Comparison of ENCODE assay signal across 22 mouse cellular contexts in genomic region chr15:93554203-93554851, GRCm38 (mm10). TPM values are rescaled to one million over a fixed set of nuclear protein-coding genes. Genes with fewer than 3 reads are reported as not detected.
DNase-seq lines count a peak whose midpoint lies in the region; ATAC-seq lines count a peak whose summit lies in the region.
"Had no signal": no experiment of that assay in that cellular context is flagged by ENCODE, and none has a peak within 500 bp of the region (broad histone marks: within the 10 kb centered on the region; RNA-seq: fewer than 3 reads in every experiment).

No protein-coding gene starts in this region.

- peak; percentile 95 for DNase-seq in heart, adult 11 months
- DNase-seq in heart, postnatal 36 days = no peak
- no peak for DNase-seq in lung, postnatal 25 days (ENCODE audit: low spot score)
- DNase-seq in heart, postnatal 14 days = peak; percentile 12 to 44
- DNase-seq: adrenal gland, adult 8-10 months; cerebellum, adult 8-10 months; gastrocnemius, postnatal 25 days; kidney, adult 2 months; kidney, postnatal 36 days; liver, postnatal 0 days; thymus, postnatal 36 days had no signal

- H3K27ac ChIP-seq in lung, embryonic 15.5 days = peak overlapping the region; percentile 35; the same call in 1 of the 2 replicates
- H3K27ac ChIP-seq in forebrain, embryonic 12.5 days = no peak overlapping the region
- H3K27ac ChIP-seq in forebrain, embryonic 13.5 days = no peak overlapping the region
- H3K27ac ChIP-seq in kidney, embryonic 16.5 days (ENCODE audit: low read length) = no peak overlapping the region
- H3K27ac ChIP-seq: embryonic facial prominence, embryonic 10.5 days; hindbrain, embryonic 12.5 days; limb, embryonic 15.5 days; midbrain, embryonic 15.5 days; neural tube, embryonic 15.5 days had no signal

- no peaks in the 10 kb centered on the region for H3K9me3 ChIP-seq in lung, embryonic 15.5 days
- H3K9me3 ChIP-seq in forebrain, embryonic 12.5 days = no peaks in the 10 kb centered on the region
- no peaks in the 10 kb centered on the region for H3K9me3 ChIP-seq in forebrain, embryonic 13.5 days (replicated peaks)
- H3K9me3 ChIP-seq in kidney, embryonic 16.5 days (ENCODE audit: low read length) = no peaks in the 10 kb centered on the region
- H3K9me3 ChIP-seq: embryonic facial prominence, embryonic 10.5 days; hindbrain, embryonic 12.5 days; limb, embryonic 15.5 days; midbrain, embryonic 15.5 days; neural tube, embryonic 15.5 days had no signal

- WGBS in lung, embryonic 15.5 days = 60% methylated on average over 12 of the region's 12 CpGs
- 85% methylated on average over 12 of the region's 12 CpGs for WGBS in forebrain, embryonic 12.5 days
- WGBS in forebrain, embryonic 13.5 days = 88% methylated on average over 12 of the region's 12 CpGs
- 77% methylated on average over 12 of the region's 12 CpGs for WGBS in kidney, embryonic 16.5 days

- H3K36me3 ChIP-seq in lung, embryonic 15.5 days = no peaks in the 10 kb centered on the region
- no peaks in the 10 kb centered on the region for H3K36me3 ChIP-seq in forebrain, embryonic 12.5 days (replicated peaks)
- no peaks in the 10 kb centered on the region for H3K36me3 ChIP-seq in forebrain, embryonic 13.5 days (ENCODE audit: poor library complexity, severe bottlenecking)
- H3K36me3 ChIP-seq in kidney, embryonic 16.5 days (ENCODE audit: insufficient read depth, low read length) = peaks cover 7% of the 10 kb centered on the region; the same call in 1 of the 2 replicates
- H3K36me3 ChIP-seq: hindbrain, embryonic 12.5 days; midbrain, embryonic 15.5 days; neural tube, embryonic 15.5 days had no signal

- peaks cover 13% of the 10 kb centered on the region for H3K4me1 ChIP-seq in lung, embryonic 15.5 days
- peaks cover 8% of the 10 kb centered on the region; the same call in 1 of the 2 replicates for H3K4me1 ChIP-seq in forebrain, embryonic 12.5 days
- H3K4me1 ChIP-seq in forebrain, embryonic 13.5 days = 0 out of 2 replicates have a peak, but pooled peaks cover 7% of the 10 kb centered on the region
- peaks cover 18% of the 10 kb centered on the region for H3K4me1 ChIP-seq in kidney, embryonic 16.5 days (ENCODE audit: insufficient read depth, low read length)

- no peak overlapping the region for H3K4me3 ChIP-seq in lung, embryonic 15.5 days
- no peak overlapping the region for H3K4me3 ChIP-seq in forebrain, embryonic 12.5 days (replicated peaks)
- H3K4me3 ChIP-seq in forebrain, embryonic 13.5 days = no peak overlapping the region
- no peak overlapping the region for H3K4me3 ChIP-seq in kidney, embryonic 16.5 days (ENCODE audit: low read length)
- H3K4me3 ChIP-seq: embryonic facial prominence, embryonic 10.5 days; hindbrain, embryonic 12.5 days; limb, embryonic 15.5 days; midbrain, embryonic 15.5 days; neural tube, embryonic 15.5 days had no signal

- peak; percentile 49; the same call in 1 of the 2 replicates for ATAC-seq in lung, embryonic 15.5 days (ENCODE audit: borderline replicate concordance, extremely low read depth, low FRiP score, low TSS enrichment)
- no peak for ATAC-seq in forebrain, embryonic 12.5 days (ENCODE audit: low FRiP score)
- no peak for ATAC-seq in forebrain, embryonic 13.5 days
- ATAC-seq in kidney, embryonic 16.5 days (ENCODE audit: low FRiP score, low TSS enrichment) = no peak
- ATAC-seq: forebrain, embryonic 14.5 days; liver, postnatal 0 days; midbrain, embryonic 15.5 days; Patski had no signal

- H3K4me2 ChIP-seq in lung, embryonic 15.5 days = no peak overlapping the region
- no peak overlapping the region for H3K4me2 ChIP-seq in forebrain, embryonic 12.5 days
- no peak overlapping the region for H3K4me2 ChIP-seq in forebrain, embryonic 13.5 days
- no peak overlapping the region for H3K4me2 ChIP-seq in kidney, embryonic 16.5 days (replicated peaks; ENCODE audit: low read depth, low read length)
- H3K4me2 ChIP-seq: hindbrain, embryonic 12.5 days; limb, embryonic 15.5 days; midbrain, embryonic 15.5 days; neural tube, embryonic 15.5 days had no signal

- no peaks in the 10 kb centered on the region for H3K27me3 ChIP-seq in lung, embryonic 15.5 days
- H3K27me3 ChIP-seq in forebrain, embryonic 12.5 days = no peaks in the 10 kb centered on the region
- no peaks in the 10 kb centered on the region for H3K27me3 ChIP-seq in forebrain, embryonic 13.5 days
- no peaks in the 10 kb centered on the region for H3K27me3 ChIP-seq in kidney, embryonic 16.5 days (ENCODE audit: insufficient read depth, low read length)
- H3K27me3 ChIP-seq: hindbrain, embryonic 12.5 days; limb, embryonic 15.5 days; midbrain, embryonic 15.5 days; neural tube, embryonic 15.5 days; Patski had no signal

- intact Hi-C loops in heart, postnatal 36 days (cut with DNase I) = loop anchor here (2.0 kb wide), 1 partner anchor 16 kb away; no protein-coding TSS in a partner anchor
- intact Hi-C loops in heart, postnatal 14 days (cut with DNase I) = no loop called here

- no peak overlapping the region for H3K9ac ChIP-seq in lung, embryonic 15.5 days
- no peak overlapping the region for H3K9ac ChIP-seq in forebrain, embryonic 12.5 days
- H3K9ac ChIP-seq in forebrain, embryonic 13.5 days = no peak overlapping the region
- H3K9ac ChIP-seq in kidney, embryonic 16.5 days (replicated peaks; ENCODE audit: low read length) = no peak overlapping the region
- H3K9ac ChIP-seq: hindbrain, embryonic 12.5 days; limb, embryonic 15.5 days; liver, postnatal 0 days; midbrain, embryonic 15.5 days; neural tube, embryonic 15.5 days had no signal

RNA-seq across cellular contexts. Expression of gene Prickle1, which starts 41.4 kb away (rescaled TPM):
- total RNA-seq in heart, postnatal 36 days (2021) = 10 to 100 TPM; 17.2 to 18.7 TPM
- polyA plus RNA-seq in lung, embryonic 15.5 days (2015; fragmentation: Nextera tagmentation; extraction: Ambion mirVana) = 22.2 and 23.6 TPM in 2 replicates
- 10 to 100 TPM; 16.7 to 19.9 TPM for total RNA-seq in heart, postnatal 14 days (2021)
- polyA plus RNA-seq in forebrain, embryonic 12.5 days (2016; fragmentation: Nextera tagmentation; extraction: Ambion mirVana) = 9.0 and 11.0 TPM in 2 replicates
- polyA plus RNA-seq in forebrain, embryonic 13.5 days (2015; fragmentation: Nextera tagmentation; extraction: Ambion mirVana) = 5.6 and 6.9 TPM in 2 replicates
- polyA plus RNA-seq in kidney, embryonic 16.5 days (2015; fragmentation: Nextera tagmentation; extraction: Ambion mirVana) = 28.5 and 31.3 TPM in 2 replicates

Comparison
In these comparisons a context has a peak if more than half of its experiments do, and no peak if none do; other contexts are left out.
1. DNase-seq: peak in heart, adult 11 months (single experiment) and heart, postnatal 14 days (2 of 2); none in heart, postnatal 36 days (0 of 2) and lung, postnatal 25 days (single experiment).